Mouse (Mus musculus): ENCODE results near the gene Angel1. TPM values are rescaled to one million over a fixed set of nuclear protein-coding genes. Genes with fewer than 3 reads are reported as not detected.

The Angel1 gene
- total RNA-seq, 1 experiment, result 13.7 TPM

GRCm38 (mm10) chr12:86687971-86688573 lies 38.2 kb downstream of the Angel1 start:
- Histone ChIP-seq H3K9me3 (ENCODE audit: control insufficient read depth, insufficient read depth, low read depth, low read length) (no peaks in the 10 kb centered on the region), H3K36me3 (ENCODE audit: control insufficient read depth, insufficient read depth, low read length, poor library complexity, severe bottlenecking) (no peaks in the 10 kb centered on the region), H3K27ac (ENCODE audit: insufficient read depth, low read depth, low read length, poor library complexity, severe bottlenecking) (peak overlapping the region; percentile 90), H3K4me1 (ENCODE audit: control insufficient read depth in 2 of 2, insufficient read depth in 2 of 2, low read length in 2 of 2, poor library complexity in 1 of 2) (peaks cover 18 to 23% of the 10 kb centered on the region in 2 experiments), H3K9ac (ENCODE audit: insufficient read depth, low read depth, low read length, poor library complexity, severe bottlenecking) (peak overlapping the region; percentile 50), H3K4me3 (ENCODE audit: insufficient read depth in 1 of 2, low read depth in 1 of 2, low read length in 2 of 2, poor library complexity in 1 of 2, severe bottlenecking in 1 of 2) (peak overlapping the region; percentile 33 to 69)
- in situ Hi-C loops (cut with MboI; ENCODE audit: low sequenced_read_pairs in 2 of 2, unreplicated experiment in 2 of 2), result no loop called here
- peak; percentile 81 for DNase-seq (ENCODE audit: low read depth, low spot score)
- TF ChIP-seq CHD2 (IDR thresholded peaks at IDR 0.05; ENCODE audit: low read depth, low read length) (no peak), ZC3H11A (IDR thresholded peaks at IDR 0.05; ENCODE audit: borderline replicate concordance, low read depth, low read length) (no peak), MAFK (IDR thresholded peaks at IDR 0.05; ENCODE audit: insufficient read depth, low read depth, low read length) (no peak), HCFC1 (IDR thresholded peaks at IDR 0.05; ENCODE audit: borderline replicate concordance, insufficient read depth, low read length) (no peak), ZNF384 (IDR thresholded peaks at IDR 0.05; ENCODE audit: low read depth, low read length) (no peak)

GRCm38 (mm10) chr12:86687445-86687955 lies 38.8 kb downstream of the Angel1 start:
- peak; percentile 66 for DNase-seq (ENCODE audit: low read depth, low spot score)
- Histone ChIP-seq H3K4me3 (ENCODE audit: insufficient read depth in 1 of 2, low read depth in 1 of 2, low read length in 2 of 2, poor library complexity in 1 of 2, severe bottlenecking in 1 of 2) (peak overlapping the region; percentile 33 to 69), H3K27ac (ENCODE audit: insufficient read depth, low read depth, low read length, poor library complexity, severe bottlenecking) (peak overlapping the region; percentile 90), H3K9me3 (ENCODE audit: control insufficient read depth, insufficient read depth, low read depth, low read length) (no peaks in the 10 kb centered on the region), H3K9ac (ENCODE audit: insufficient read depth, low read depth, low read length, poor library complexity, severe bottlenecking) (peak overlapping the region; percentile 50), H3K36me3 (ENCODE audit: control insufficient read depth, insufficient read depth, low read length, poor library complexity, severe bottlenecking) (no peaks in the 10 kb centered on the region), H3K4me1 (ENCODE audit: control insufficient read depth in 2 of 2, insufficient read depth in 2 of 2, low read length in 2 of 2, poor library complexity in 1 of 2) (peaks cover 18 to 23% of the 10 kb centered on the region in 2 experiments)
- in situ Hi-C loops (cut with MboI; ENCODE audit: low sequenced_read_pairs in 2 of 2, unreplicated experiment in 2 of 2), result no loop called here
- no peak for TF ChIP-seq ZNF384 (IDR thresholded peaks at IDR 0.05; ENCODE audit: low read depth, low read length)
- TF ChIP-seq MAFK (IDR thresholded peaks at IDR 0.05; ENCODE audit: insufficient read depth, low read depth, low read length), result no peak
- peak; percentile 23; the same call in 1 of the 2 replicates for TF ChIP-seq CHD2 (IDR thresholded peaks at IDR 0.05; ENCODE audit: low read depth, low read length)
- TF ChIP-seq ZC3H11A (IDR thresholded peaks at IDR 0.05; ENCODE audit: borderline replicate concordance, low read depth, low read length), result no peak
- no peak for TF ChIP-seq HCFC1 (IDR thresholded peaks at IDR 0.05; ENCODE audit: borderline replicate concordance, insufficient read depth, low read length)

- Histone ChIP-seq H3K36me3 (ENCODE audit: control insufficient read depth, insufficient read depth, low read length, poor library complexity, severe bottlenecking) (no peaks in the 10 kb centered on the region), H3K4me1 (ENCODE audit: control insufficient read depth in 2 of 2, insufficient read depth in 2 of 2, low read length in 2 of 2, poor library complexity in 1 of 2) (peaks cover 18 to 23% of the 10 kb centered on the region in 2 experiments), H3K9ac (ENCODE audit: insufficient read depth, low read depth, low read length, poor library complexity, severe bottlenecking) (0 out of 2 replicates have a peak overlapping the region, but pooled peaks have one; percentile 4), H3K27ac (ENCODE audit: insufficient read depth, low read depth, low read length, poor library complexity, severe bottlenecking) (peak overlapping the region; percentile 90), H3K9me3 (ENCODE audit: control insufficient read depth, insufficient read depth, low read depth, low read length) (no peaks in the 10 kb centered on the region), H3K4me3 (ENCODE audit: insufficient read depth in 1 of 2, low read depth in 1 of 2, low read length in 2 of 2, poor library complexity in 1 of 2, severe bottlenecking in 1 of 2) (peak overlapping the region in 1 of 2 experiments; percentile 69; a peak in 2 of 4 replicates)
- in situ Hi-C loops (cut with MboI; ENCODE audit: low sequenced_read_pairs in 2 of 2, unreplicated experiment in 2 of 2), result no loop called here
- TF ChIP-seq CHD2 (IDR thresholded peaks at IDR 0.05; ENCODE audit: low read depth, low read length) (no peak), MAFK (IDR thresholded peaks at IDR 0.05; ENCODE audit: insufficient read depth, low read depth, low read length) (no peak)
- DNase-seq (ENCODE audit: low read depth, low spot score), result no peak
These were observed 39.5 kb downstream of the Angel1 start for GRCm38 (mm10) chr12:86686551-86687330.

- in situ Hi-C loops (cut with MboI; ENCODE audit: low sequenced_read_pairs in 2 of 2, unreplicated experiment in 2 of 2), result no loop called here
- Histone ChIP-seq H3K9ac (ENCODE audit: insufficient read depth, low read depth, low read length, poor library complexity, severe bottlenecking) (no peak overlapping the region), H3K27ac (ENCODE audit: insufficient read depth, low read depth, low read length, poor library complexity, severe bottlenecking) (no peak overlapping the region), H3K4me3 (ENCODE audit: insufficient read depth in 1 of 2, low read depth in 1 of 2, low read length in 2 of 2, poor library complexity in 1 of 2, severe bottlenecking in 1 of 2) (no peak overlapping the region), H3K9me3 (ENCODE audit: control insufficient read depth, insufficient read depth, low read depth, low read length) (no peaks in the 10 kb centered on the region), H3K4me1 (ENCODE audit: control insufficient read depth in 2 of 2, insufficient read depth in 2 of 2, low read length in 2 of 2, poor library complexity in 1 of 2) (peaks cover 20 to 23% of the 10 kb centered on the region in 2 experiments), H3K36me3 (ENCODE audit: control insufficient read depth, insufficient read depth, low read length, poor library complexity, severe bottlenecking) (no peaks in the 10 kb centered on the region)
- no peak for DNase-seq (ENCODE audit: low read depth, low spot score)
- TF ChIP-seq MAFK (IDR thresholded peaks at IDR 0.05; ENCODE audit: insufficient read depth, low read depth, low read length) (no peak), ZC3H11A (IDR thresholded peaks at IDR 0.05; ENCODE audit: borderline replicate concordance, low read depth, low read length) (no peak)
These were observed 41.0 kb downstream of the Angel1 start for GRCm38 (mm10) chr12:86685275-86685674.
